7 mouse cellular contexts compared by ENCODE assay signal in genomic region chr3:88510421-88511289, GRCm38 (mm10). TPM values are rescaled to one million over a fixed set of nuclear protein-coding genes. Genes with fewer than 3 reads are reported as not detected.
A peak's percentile ranks its signal among the peaks of the same experiment; 100 is the strongest.
DNase-seq lines count a peak whose midpoint lies in the region; ATAC-seq and TF ChIP-seq lines count a peak whose summit lies in the region.

No protein-coding gene starts in this region.

- ATAC-seq in forebrain, embryonic 13.5 days: peak; percentile 5; the same call in 1 of the 2 replicates
- no peak for ATAC-seq in limb, embryonic 15.5 days (ENCODE audit: insufficient number of reproducible peaks, low FRiP score, low TSS enrichment, low read depth)
- no peak for ATAC-seq in stomach, embryonic 16.5 days (ENCODE audit: insufficient read depth, low FRiP score)

- H3K27me3 ChIP-seq in spleen, adult 2 months (ENCODE audit: control insufficient read depth, insufficient read depth, low read length): no peaks in the 10 kb centered on the region
- no peaks in the 10 kb centered on the region for H3K27me3 ChIP-seq in forebrain, embryonic 13.5 days
- H3K27me3 ChIP-seq in limb, embryonic 15.5 days: no peaks in the 10 kb centered on the region
- no peaks in the 10 kb centered on the region for H3K27me3 ChIP-seq in stomach, embryonic 16.5 days (ENCODE audit: control insufficient read depth, insufficient read depth, low read length)

- TF ChIP-seq CTCF in spleen, adult 2 months (IDR thresholded peaks at IDR 0.05; ENCODE audit: extremely low read depth, insufficient read depth, insufficient read length, insufficient replicate concordance): no peak

- no peaks in the 10 kb centered on the region for H3K9me3 ChIP-seq in forebrain, embryonic 13.5 days (replicated peaks)
- no peaks in the 10 kb centered on the region for H3K9me3 ChIP-seq in limb, embryonic 15.5 days
- H3K9me3 ChIP-seq in stomach, embryonic 16.5 days (replicated peaks; ENCODE audit: control insufficient read depth, low read length): no peaks in the 10 kb centered on the region

- intact Hi-C loops in left cerebral cortex, postnatal 4 days (cut with DNase I): no loop called here

- peaks cover 38% of the 10 kb centered on the region; the same call in 1 of the 2 replicates for H3K4me1 ChIP-seq in spleen, adult 2 months (ENCODE audit: control insufficient read depth, insufficient read depth, insufficient read length)
- peaks cover 42% of the 10 kb centered on the region for H3K4me1 ChIP-seq in forebrain, embryonic 13.5 days
- H3K4me1 ChIP-seq in limb, embryonic 15.5 days: peaks cover 86% of the 10 kb centered on the region
- H3K4me1 ChIP-seq in stomach, embryonic 16.5 days (ENCODE audit: control insufficient read depth, insufficient read depth, low read length): peaks cover 46% of the 10 kb centered on the region

- peak overlapping the region; percentile 63; the same call in 1 of the 2 replicates for H3K9ac ChIP-seq in forebrain, embryonic 13.5 days
- peak overlapping the region; percentile 31; the same call in 1 of the 2 replicates for H3K9ac ChIP-seq in limb, embryonic 15.5 days
- H3K9ac ChIP-seq in stomach, embryonic 16.5 days (ENCODE audit: low read length): peak overlapping the region; percentile 78

- H3K4me3 ChIP-seq in spleen, adult 2 months (ENCODE audit: extremely low read depth, insufficient read depth, insufficient read length): peak overlapping the region; percentile 12; the same call in 1 of the 2 replicates
- peak overlapping the region; percentile 38 for H3K4me3 ChIP-seq in forebrain, embryonic 13.5 days
- peak overlapping the region; percentile 34 for H3K4me3 ChIP-seq in limb, embryonic 15.5 days
- peak overlapping the region; percentile 51 for H3K4me3 ChIP-seq in stomach, embryonic 16.5 days (replicated peaks; ENCODE audit: low read length)

- no peak for TF ChIP-seq POLR2A in spleen, adult 2 months (IDR thresholded peaks at IDR 0.05; ENCODE audit: low read depth, low read length)

- peak overlapping the region; percentile 41 for H3K27ac ChIP-seq in spleen, adult 2 months (ENCODE audit: insufficient read depth, low read length)
- peak overlapping the region; percentile 92 for H3K27ac ChIP-seq in forebrain, embryonic 13.5 days
- peak overlapping the region; percentile 93 for H3K27ac ChIP-seq in limb, embryonic 15.5 days
- H3K27ac ChIP-seq in stomach, embryonic 16.5 days (ENCODE audit: low read length): peak overlapping the region; percentile 95

- H3K4me2 ChIP-seq in forebrain, embryonic 13.5 days: peak overlapping the region; percentile 62
- peak overlapping the region; percentile 48 for H3K4me2 ChIP-seq in limb, embryonic 15.5 days
- peak overlapping the region; percentile 62 for H3K4me2 ChIP-seq in stomach, embryonic 16.5 days (ENCODE audit: low read depth, low read length)

- H3K36me3 ChIP-seq in spleen, adult 2 months (ENCODE audit: control insufficient read depth, insufficient read depth, low read length): no peaks in the 10 kb centered on the region
- H3K36me3 ChIP-seq in forebrain, embryonic 13.5 days (ENCODE audit: poor library complexity, severe bottlenecking): no peaks in the 10 kb centered on the region
- no peaks in the 10 kb centered on the region for H3K36me3 ChIP-seq in limb, embryonic 15.5 days
- no peaks in the 10 kb centered on the region for H3K36me3 ChIP-seq in stomach, embryonic 16.5 days (ENCODE audit: control insufficient read depth, insufficient read depth, low read length)

- no peak for DNase-seq in spleen, adult 2 months (ENCODE audit: low read depth in 1 of 2, low spot score in 2 of 2)
- no peak for DNase-seq in spleen, postnatal 4 days (ENCODE audit: low spot score in 2 of 2)
- DNase-seq in layer of hippocampus, postnatal 10 days (ENCODE audit: low spot score in 2 of 2): no peak
- no peak for DNase-seq in left cerebral cortex, postnatal 4 days

- 36% methylated on average over 13 of the region's 13 CpGs for WGBS in spleen, adult 2 months
- WGBS in forebrain, embryonic 13.5 days: 51% methylated on average over 13 of the region's 13 CpGs
- 41% methylated on average over 13 of the region's 13 CpGs for WGBS in limb, embryonic 15.5 days
- 44% methylated on average over 13 of the region's 13 CpGs for WGBS in stomach, embryonic 16.5 days

RNA-seq across cellular contexts. Expression of gene Lmna, which starts 0.9 kb away (rescaled TPM):
- 51.3 and 72.3 TPM in 2 replicates for polyA plus RNA-seq in spleen, adult 2 months (2012; rRNA removed)
- polyA plus RNA-seq in forebrain, embryonic 13.5 days (2015; fragmentation: Nextera tagmentation; extraction: Ambion mirVana): 12.1 and 15.5 TPM in 2 replicates
- 635 and 751 TPM in 2 replicates for polyA plus RNA-seq in limb, embryonic 15.5 days (2015; fragmentation: Nextera tagmentation; extraction: Ambion mirVana)
- polyA plus RNA-seq in stomach, embryonic 16.5 days (2015; fragmentation: Nextera tagmentation; extraction: Ambion mirVana): 266 and 298 TPM in 2 replicates
- total RNA-seq in layer of hippocampus, postnatal 10 days (2021): 10 to 100 TPM; 46.2 to 50.5 TPM
- total RNA-seq in left cerebral cortex, postnatal 4 days (2021): 10 to 100 TPM; 35.3 to 37.7 TPM

RNA-seq across cellular contexts. Expression of gene Mex3a, which starts 21.5 kb away (rescaled TPM):
- 1.00 and 1.0 TPM in 2 replicates for polyA plus RNA-seq in spleen, adult 2 months (2012; rRNA removed)
- polyA plus RNA-seq in forebrain, embryonic 13.5 days (2015; fragmentation: Nextera tagmentation; extraction: Ambion mirVana): 51.5 and 52.6 TPM in 2 replicates
- 17.6 and 21.0 TPM in 2 replicates for polyA plus RNA-seq in limb, embryonic 15.5 days (2015; fragmentation: Nextera tagmentation; extraction: Ambion mirVana)
- 9.9 and 11.4 TPM in 2 replicates for polyA plus RNA-seq in stomach, embryonic 16.5 days (2015; fragmentation: Nextera tagmentation; extraction: Ambion mirVana)
- 10 to 100 TPM; 17.0 to 18.5 TPM for total RNA-seq in layer of hippocampus, postnatal 10 days (2021)
- 10 to 100 TPM; 80.5 to 87.8 TPM for total RNA-seq in left cerebral cortex, postnatal 4 days (2021)

RNA-seq across cellular contexts. Expression of gene Rab25, which starts 37.4 kb away (rescaled TPM):
- 1.0 and 1.3 TPM in 2 replicates for polyA plus RNA-seq in spleen, adult 2 months (2012; rRNA removed)
- not detected in 2 replicates for polyA plus RNA-seq in forebrain, embryonic 13.5 days (2015; fragmentation: Nextera tagmentation; extraction: Ambion mirVana)
- 144 and 148 TPM in 2 replicates for polyA plus RNA-seq in limb, embryonic 15.5 days (2015; fragmentation: Nextera tagmentation; extraction: Ambion mirVana)
- polyA plus RNA-seq in stomach, embryonic 16.5 days (2015; fragmentation: Nextera tagmentation; extraction: Ambion mirVana): 144 and 197 TPM in 2 replicates
- total RNA-seq in layer of hippocampus, postnatal 10 days (2021): not detected
- total RNA-seq in left cerebral cortex, postnatal 4 days (2021): under 1 TPM in 1 of 2 experiments, not detected in 1; 0.83 TPM

RNA-seq across cellular contexts. Expression of gene Lamtor2, which starts 42.2 kb away (rescaled TPM):
- 104 and 141 TPM in 2 replicates for polyA plus RNA-seq in spleen, adult 2 months (2012; rRNA removed)
- polyA plus RNA-seq in forebrain, embryonic 13.5 days (2015; fragmentation: Nextera tagmentation; extraction: Ambion mirVana): 170 and 180 TPM in 2 replicates
- 194 and 207 TPM in 2 replicates for polyA plus RNA-seq in limb, embryonic 15.5 days (2015; fragmentation: Nextera tagmentation; extraction: Ambion mirVana)
- polyA plus RNA-seq in stomach, embryonic 16.5 days (2015; fragmentation: Nextera tagmentation; extraction: Ambion mirVana): 188 and 190 TPM in 2 replicates
- total RNA-seq in layer of hippocampus, postnatal 10 days (2021): 100 to 1,000 TPM; 117 to 126 TPM
- total RNA-seq in left cerebral cortex, postnatal 4 days (2021): 100 to 1,000 TPM; 106 to 120 TPM

RNA-seq across cellular contexts. Expression of gene Ubqln4, which starts 42.9 kb away (rescaled TPM):
- polyA plus RNA-seq in spleen, adult 2 months (2012; rRNA removed): 32.5 and 33.7 TPM in 2 replicates
- polyA plus RNA-seq in forebrain, embryonic 13.5 days (2015; fragmentation: Nextera tagmentation; extraction: Ambion mirVana): 43.5 and 47.5 TPM in 2 replicates
- polyA plus RNA-seq in limb, embryonic 15.5 days (2015; fragmentation: Nextera tagmentation; extraction: Ambion mirVana): 39.6 and 44.1 TPM in 2 replicates
- polyA plus RNA-seq in stomach, embryonic 16.5 days (2015; fragmentation: Nextera tagmentation; extraction: Ambion mirVana): 33.3 and 34.0 TPM in 2 replicates
- total RNA-seq in layer of hippocampus, postnatal 10 days (2021): 10 to 100 TPM; 79.9 to 81.8 TPM
- 100 to 1,000 TPM in 1 of 2 experiments, 10 to 100 TPM in 1; 97.5 to 105 TPM for total RNA-seq in left cerebral cortex, postnatal 4 days (2021)

Comparison
In these comparisons a context has a peak if more than half of its experiments do, and no peak if none do; other contexts are left out.
1. H3K27ac ChIP-seq: peak in every context shown above with its lines; median percentile 95 in stomach, embryonic 16.5 days; 93 in limb, embryonic 15.5 days; 92 in forebrain, embryonic 13.5 days; 41 in spleen, adult 2 months.
2. RNA of gene Rab25, which starts 37.4 kb away (polyA plus RNA-seq): 144 to 148 TPM in limb, embryonic 15.5 days and 144 to 197 TPM in stomach, embryonic 16.5 days; 1.0 to 1.3 TPM in spleen, adult 2 months and not detected in forebrain, embryonic 13.5 days; every median in the first group is over 10 times any median in the second.
3. Peak in every context shown above with its lines, with median percentiles within 50 percentile points of each other: H3K4me3 ChIP-seq, H3K4me2 ChIP-seq and H3K9ac ChIP-seq.